Mouse (Mus musculus) neural tube, embryonic 11.5 days (tissue): ENCODE data around the gene Dlx3. TPM values are rescaled to one million over a fixed set of nuclear protein-coding genes. Genes with fewer than 3 reads are reported as not detected.

Experiments
- ATAC-seq: fragments of 200-750 bp; cut with Nextera tagmentation; 2 replicates; pipeline ENCODE4 v1.8.0; 2017; ENCODE audit warnings: moderate number of reproducible peaks, mild to moderate bottlenecking, moderate TSS enrichment, moderate library complexity; ENCODE audit not compliant: insufficient read depth, low FRiP score, low TSS enrichment
- DNase-seq: peaks from one replicate; pipeline ENCODE4 v3.0.0-alpha.2; 2015; ENCODE audit warnings: low spot score
- H3K27ac ChIP-seq: fragments of 300-500 bp; sonication (generic); 2 replicates; pipeline ENCODE4 v1.5.1; 2014; ENCODE audit warnings: low read depth, mild to moderate bottlenecking, low read length
- H3K27me3 ChIP-seq: fragments of 300-500 bp; sonication (generic); 2 replicates; pipeline ENCODE4 v1.6.1; 2014; ENCODE audit warnings: mild to moderate bottlenecking, low read length, mixed read lengths; ENCODE audit not compliant: control insufficient read depth, insufficient read depth
- H3K36me3 ChIP-seq: fragments of 300-500 bp; sonication (generic); 2 replicates; pipeline ENCODE4 v1.6.1; 2014; ENCODE audit warnings: mild to moderate bottlenecking, low read length, moderate library complexity, mixed read lengths; ENCODE audit not compliant: control insufficient read depth, insufficient read depth
- H3K4me1 ChIP-seq: fragments of 300-500 bp; sonication (generic); 2 replicates; pipeline ENCODE4 v1.6.1; 2014; ENCODE audit warnings: low read length, mixed read lengths; ENCODE audit not compliant: control insufficient read depth, insufficient read depth
- H3K4me2 ChIP-seq: fragments of 300-500 bp; sonication (generic); 2 replicates; pipeline ENCODE4 v1.6.1; 2014; ENCODE audit warnings: low read depth, mild to moderate bottlenecking, moderate library complexity
- H3K4me3 ChIP-seq: fragments of 300-500 bp; sonication (generic); 2 replicates; pipeline ENCODE4 v1.5.1; 2014; ENCODE audit warnings: low read depth, low read length
- H3K9ac ChIP-seq: fragments of 300-500 bp; sonication (generic); 2 replicates; pipeline ENCODE4 v1.6.1; 2014; ENCODE audit warnings: mild to moderate bottlenecking, low read length
- H3K9me3 ChIP-seq: fragments of 300-500 bp; sonication (generic); 2 replicates; pipeline ENCODE4 v1.6.1; 2016; ENCODE audit warnings: low read length; ENCODE audit not compliant: control insufficient read depth
- WGBS: fragments of 180-500 bp; shearing (Covaris S2); extraction: QIAGEN DNeasy Blood & Tissue Kit; methylation state at CpG from one replicate; pipeline ENCODE4 v1.1.7; 2014; 5-methylcytosine and 5-hydroxymethylcytosine counted together
- polyA plus RNA-seq: library from polyadenylated mRNA; unstranded; fragments of >200 nt; fragmentation: Nextera tagmentation; extraction: Ambion mirVana; gene quantifications from 2 replicates; pipeline ENCODE4 v1.2.1, GENCODE M21; 2014

Dlx3 gene
- polyA plus RNA-seq, 1 experiment from 2014 or later = 2.2 TPM

- Histone ChIP-seq H3K36me3 (no peaks in the 10 kb centered on the region), H3K4me2 (no peak overlapping the region), H3K4me3 (no peak overlapping the region), H3K27ac (no peak overlapping the region), H3K27me3 (no peaks in the 10 kb centered on the region), H3K4me1 (no peaks in the 10 kb centered on the region), H3K9me3 (no peaks in the 10 kb centered on the region), H3K9ac (no peak overlapping the region)
- DNase-seq (no peak), ATAC-seq (no peak)
- 92% methylated on average over 2 of the region's 2 CpGs for WGBS
Observed at GRCm38 (mm10) chr11:95109000-95109399, 10.9 kb upstream of the Dlx3 start.

GRCm38 (mm10) chr11:95110081-95110480, 9.8 kb upstream of the Dlx3 start:
- Histone ChIP-seq H3K4me3 (no peak overlapping the region), H3K9ac (no peak overlapping the region), H3K4me1 (no peaks in the 10 kb centered on the region), H3K27me3 (no peaks in the 10 kb centered on the region), H3K36me3 (no peaks in the 10 kb centered on the region), H3K4me2 (no peak overlapping the region), H3K9me3 (no peaks in the 10 kb centered on the region), H3K27ac (no peak overlapping the region)
- DNase-seq (no peak), ATAC-seq (no peak)
- WGBS = 92% methylated on average over 7 of the region's 7 CpGs

GRCm38 (mm10) chr11:95117030-95117429, 2.9 kb upstream of the Dlx3 start:
- 2% methylated on average over 6 of the region's 6 CpGs for WGBS
- Histone ChIP-seq H3K9ac (no peak overlapping the region), H3K4me3 (no peak overlapping the region), H3K9me3 (no peaks in the 10 kb centered on the region), H3K27me3 (peaks cover 43% of the 10 kb centered on the region), H3K36me3 (no peaks in the 10 kb centered on the region), H3K27ac (no peak overlapping the region), H3K4me1 (peaks cover 4% of the 10 kb centered on the region; the same call in 1 of the 2 replicates), H3K4me2 (no peak overlapping the region)
- ATAC-seq = no peak
- peak; percentile 83 for DNase-seq

GRCm38 (mm10) chr11:95118505-95118904, 1.4 kb upstream of the Dlx3 start:
- H3K36me3 ChIP-seq = no peaks in the 10 kb centered on the region
- no peak overlapping the region for H3K27ac ChIP-seq
- no peaks in the 10 kb centered on the region for H3K9me3 ChIP-seq
- no peak overlapping the region for H3K4me2 ChIP-seq
- ATAC-seq = no peak; the same call in 1 of the 2 replicates
- DNase-seq = peak; percentile 81
- H3K27me3 ChIP-seq = peaks cover 57% of the 10 kb centered on the region
- WGBS = 7% methylated on average over 8 of the region's 8 CpGs
- no peak overlapping the region for H3K9ac ChIP-seq
- H3K4me3 ChIP-seq = no peak overlapping the region
- peaks cover 4% of the 10 kb centered on the region; the same call in 1 of the 2 replicates for H3K4me1 ChIP-seq

GRCm38 (mm10) chr11:95120633-95121020, 708 bp downstream of the Dlx3 start:
- H3K27me3 ChIP-seq = peaks cover 77% of the 10 kb centered on the region
- peaks cover 4% of the 10 kb centered on the region; the same call in 1 of the 2 replicates for H3K4me1 ChIP-seq
- H3K36me3 ChIP-seq = no peaks in the 10 kb centered on the region
- peak overlapping the region; percentile 63 for H3K4me2 ChIP-seq
- no peak for ATAC-seq
- H3K27ac ChIP-seq = no peak overlapping the region
- H3K9me3 ChIP-seq = no peaks in the 10 kb centered on the region
- peak; percentile 28 for DNase-seq
- no peak overlapping the region for H3K9ac ChIP-seq
- under 1% methylated on average over 21 of the region's 21 CpGs for WGBS
- H3K4me3 ChIP-seq = peak overlapping the region; percentile 37

- Histone ChIP-seq H3K27me3 (peaks cover 78% of the 10 kb centered on the region), H3K9ac (no peak overlapping the region), H3K27ac (no peak overlapping the region), H3K36me3 (no peaks in the 10 kb centered on the region), H3K9me3 (no peaks in the 10 kb centered on the region), H3K4me2 (peak overlapping the region; percentile 29), H3K4me1 (peaks cover 4% of the 10 kb centered on the region; the same call in 1 of the 2 replicates), H3K4me3 (peak overlapping the region; percentile 16)
- WGBS = 1% methylated on average over 46 of the region's 63 CpGs
- peak; percentile 49 for DNase-seq
- no peak for ATAC-seq
Observed at GRCm38 (mm10) chr11:95121161-95122099, 1.5 kb downstream of the Dlx3 start.

GRCm38 (mm10) chr11:95122100-95122489, 2.2 kb downstream of the Dlx3 start:
- no peak overlapping the region for H3K4me2 ChIP-seq

GRCm38 (mm10) chr11:95125366-95125948, 5.5 kb downstream of the Dlx3 start:
- Histone ChIP-seq H3K9ac (no peak overlapping the region), H3K27me3 (peaks cover 58% of the 10 kb centered on the region), H3K36me3 (no peaks in the 10 kb centered on the region), H3K27ac (no peak overlapping the region), H3K9me3 (no peaks in the 10 kb centered on the region), H3K4me3 (no peak overlapping the region), H3K4me1 (no peaks in the 10 kb centered on the region; the same call in 1 of the 2 replicates), H3K4me2 (no peak overlapping the region)
- no peak for ATAC-seq
- WGBS = 13% methylated on average over 7 of the region's 7 CpGs
- peak; percentile 26 for DNase-seq

More at GRCm38 (mm10) chr11:95122100-95122489, 2.2 kb downstream of the Dlx3 start:
- H3K27me3 ChIP-seq = peaks cover 80% of the 10 kb centered on the region
- H3K27ac ChIP-seq = no peak overlapping the region
- ATAC-seq (no peak), DNase-seq (no peak)
- peaks cover 4% of the 10 kb centered on the region; the same call in 1 of the 2 replicates for H3K4me1 ChIP-seq
- no peak overlapping the region for H3K9ac ChIP-seq
- H3K9me3 ChIP-seq = no peaks in the 10 kb centered on the region
- WGBS = 21% methylated on average over 6 of the region's 6 CpGs
- H3K4me3 ChIP-seq = peak overlapping the region; percentile 16; the same call in 1 of the 2 replicates
- H3K36me3 ChIP-seq = no peaks in the 10 kb centered on the region
